19 mouse cellular contexts compared by ENCODE assay signal in the genomic region with DNA sequence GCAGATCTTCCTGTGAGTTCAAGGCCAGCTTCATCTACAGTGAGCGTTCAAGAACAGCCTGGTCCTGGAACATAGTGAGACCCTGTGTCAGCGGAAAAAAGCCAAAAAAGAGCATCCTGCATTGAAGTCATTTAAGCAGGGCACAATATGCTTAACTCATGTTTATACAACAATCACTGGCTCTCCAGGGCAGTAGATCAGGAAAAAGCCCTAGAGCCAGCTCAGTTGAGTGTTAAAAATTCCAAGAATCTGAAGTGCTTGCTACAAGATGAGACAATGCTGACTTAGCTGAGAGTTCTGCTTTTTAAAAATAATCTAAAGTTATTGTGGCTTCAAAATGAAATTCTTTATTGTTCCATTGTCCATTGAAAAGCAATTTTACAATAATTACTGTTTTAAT. TPM values are rescaled to one million over a fixed set of nuclear protein-coding genes. Genes with fewer than 3 reads are reported as not detected.
DNase-seq lines count a peak whose midpoint lies in the region; ATAC-seq and TF ChIP-seq lines count a peak whose summit lies in the region.
"Had no signal": no experiment of that assay in that cellular context is flagged by ENCODE, and none has a peak within 500 bp of the region (broad histone marks: within the 10 kb centered on the region; RNA-seq: fewer than 3 reads in every experiment).

No protein-coding gene starts in this region.

- no peak overlapping the region for H3K4me3 ChIP-seq in gastrocnemius, adult 2 months
- H3K4me3 ChIP-seq in heart, embryonic 15.5 days = no peak overlapping the region
- no peak overlapping the region for H3K4me3 ChIP-seq in neural tube, embryonic 15.5 days (replicated peaks)
- H3K4me3 ChIP-seq in hindbrain, embryonic 12.5 days = no peak overlapping the region
- H3K4me3 ChIP-seq: embryonic facial prominence, embryonic 13.5 days; neural tube, embryonic 12.5 days had no signal

- TF ChIP-seq CTCF in gastrocnemius, adult 2 months (IDR thresholded peaks at IDR 0.05) = no peak

- intact Hi-C loops in gastrocnemius, adult 2 months (cut with DNase I) = no loop called here

- H3K9ac ChIP-seq in heart, embryonic 15.5 days = no peak overlapping the region
- no peak overlapping the region for H3K9ac ChIP-seq in neural tube, embryonic 15.5 days (replicated peaks)
- H3K9ac ChIP-seq in hindbrain, embryonic 12.5 days = no peak overlapping the region
- H3K9ac ChIP-seq: embryonic facial prominence, embryonic 13.5 days; forebrain, postnatal 0 days; liver, postnatal 0 days; neural tube, embryonic 12.5 days had no signal

- H3K4me2 ChIP-seq in heart, embryonic 15.5 days = no peak overlapping the region
- H3K4me2 ChIP-seq in neural tube, embryonic 15.5 days = no peak overlapping the region
- no peak overlapping the region for H3K4me2 ChIP-seq in hindbrain, embryonic 12.5 days (replicated peaks)
- H3K4me2 ChIP-seq: embryonic facial prominence, embryonic 13.5 days; midbrain, embryonic 11.5 days; neural tube, embryonic 12.5 days had no signal

- H3K27me3 ChIP-seq in heart, embryonic 15.5 days = no peaks in the 10 kb centered on the region
- H3K27me3 ChIP-seq in neural tube, embryonic 15.5 days (replicated peaks) = no peaks in the 10 kb centered on the region
- no peaks in the 10 kb centered on the region for H3K27me3 ChIP-seq in hindbrain, embryonic 12.5 days
- H3K27me3 ChIP-seq: CH12.LX; embryonic facial prominence, embryonic 13.5 days; neural tube, embryonic 12.5 days had no signal

- H3K36me3 ChIP-seq in heart, embryonic 15.5 days = no peaks in the 10 kb centered on the region
- no peaks in the 10 kb centered on the region for H3K36me3 ChIP-seq in neural tube, embryonic 15.5 days
- H3K36me3 ChIP-seq in hindbrain, embryonic 12.5 days = no peaks in the 10 kb centered on the region
- H3K36me3 ChIP-seq: embryonic facial prominence, embryonic 13.5 days; neural tube, embryonic 12.5 days had no signal

- 79% methylated on average over 2 of the region's 2 CpGs for WGBS in heart, embryonic 15.5 days
- 88% methylated on average over 2 of the region's 2 CpGs for WGBS in neural tube, embryonic 15.5 days
- WGBS in hindbrain, embryonic 12.5 days = 86% methylated on average over 2 of the region's 2 CpGs

- ATAC-seq in heart, embryonic 15.5 days (replicated peaks; ENCODE audit: insufficient number of reproducible peaks, insufficient read depth, low FRiP score, low read depth) = no peak
- ATAC-seq in neural tube, embryonic 15.5 days (ENCODE audit: low FRiP score) = no peak
- ATAC-seq in hindbrain, embryonic 12.5 days (ENCODE audit: low FRiP score) = no peak
- ATAC-seq: forebrain, postnatal 0 days; liver, postnatal 0 days had no signal

- H3K9me3 ChIP-seq in heart, embryonic 15.5 days (replicated peaks) = no peaks in the 10 kb centered on the region
- H3K9me3 ChIP-seq in neural tube, embryonic 15.5 days (replicated peaks) = no peaks in the 10 kb centered on the region
- no peaks in the 10 kb centered on the region for H3K9me3 ChIP-seq in hindbrain, embryonic 12.5 days (replicated peaks)
- H3K9me3 ChIP-seq: embryonic facial prominence, embryonic 13.5 days; neural tube, embryonic 12.5 days had no signal

- no peak for DNase-seq in gastrocnemius, adult 2 months
- no peak for DNase-seq in gastrocnemius, adult 8-10 months (ENCODE audit: low spot score in 2 of 2)
- DNase-seq in heart, adult 8-10 months (ENCODE audit: low spot score) = no peak
- peak; percentile 43 for DNase-seq in lung, postnatal 25 days (ENCODE audit: low spot score)
- DNase-seq in lung, postnatal 10 days = no peak
- DNase-seq: adrenal gland, postnatal 10 days; cerebellum, adult 18-20 months; forebrain, postnatal 0 days; kidney, adult 8-10 months; kidney, postnatal 4 days; liver, postnatal 0 days; spleen, adult 18-20 months had no signal

- H3K4me1 ChIP-seq in heart, embryonic 15.5 days (replicated peaks) = peaks cover 47% of the 10 kb centered on the region
- H3K4me1 ChIP-seq in neural tube, embryonic 15.5 days = peaks cover 10% of the 10 kb centered on the region
- H3K4me1 ChIP-seq in hindbrain, embryonic 12.5 days = no peaks in the 10 kb centered on the region
- H3K4me1 ChIP-seq: embryonic facial prominence, embryonic 13.5 days had no signal

- peak overlapping the region; percentile 17; the same call in 1 of the 2 replicates for H3K27ac ChIP-seq in gastrocnemius, adult 2 months
- peak overlapping the region; percentile 71 for H3K27ac ChIP-seq in heart, embryonic 15.5 days
- no peak overlapping the region for H3K27ac ChIP-seq in neural tube, embryonic 15.5 days (replicated peaks)
- no peak overlapping the region for H3K27ac ChIP-seq in hindbrain, embryonic 12.5 days
- H3K27ac ChIP-seq: embryonic facial prominence, embryonic 13.5 days; neural tube, embryonic 12.5 days had no signal

RNA-seq across cellular contexts. Expression of a gene that starts 32.9 kb away (rescaled TPM):
- total RNA-seq in gastrocnemius, adult 2 months (2021) = 10 to 100 TPM; 54.2 to 60.1 TPM
- total RNA-seq in gastrocnemius, adult 8-10 months (2022) = 10 to 100 TPM; 49.9 to 62.3 (median 62.0) TPM
- 99.3 and 108 TPM in 2 replicates for polyA plus RNA-seq in heart, embryonic 15.5 days (2015; fragmentation: Nextera tagmentation; extraction: Ambion mirVana)
- total RNA-seq in heart, adult 8-10 months (2022) = 100 to 1,000 TPM; 135 to 156 (median 140) TPM
- polyA plus RNA-seq in neural tube, embryonic 15.5 days (2015; fragmentation: Nextera tagmentation; extraction: Ambion mirVana) = 119 and 134 TPM in 2 replicates
- 29.7 and 31.0 TPM in 2 replicates for polyA plus RNA-seq in hindbrain, embryonic 12.5 days (2016; fragmentation: Nextera tagmentation; extraction: Ambion mirVana)

Comparison
In these comparisons a context has a peak if more than half of its experiments do, and no peak if none do; other contexts are left out.
1. H3K27ac ChIP-seq: peak in gastrocnemius, adult 2 months (single experiment) and heart, embryonic 15.5 days (single experiment); none in neural tube, embryonic 15.5 days (single experiment) and hindbrain, embryonic 12.5 days (single experiment).